Mouse (Mus musculus): ENCODE measurements around the gene Pdk2. TPM values are rescaled to one million over a fixed set of nuclear protein-coding genes. Genes with fewer than 3 reads are reported as not detected.

Gene Pdk2
- 112 and 113 TPM in 2 replicates for polyA plus RNA-seq (2014; fragmentation: Nextera tagmentation; extraction: Ambion mirVana)

- ATAC-seq (ENCODE audit: insufficient number of reproducible peaks, insufficient read depth, low FRiP score, low read depth) = peak; percentile 94
- Histone ChIP-seq H3K27me3 (ENCODE audit: control insufficient read depth, insufficient read depth, low read length) (no peaks in the 10 kb centered on the region), H3K4me3 (ENCODE audit: control insufficient read depth in 1 of 2, insufficient read depth in 1 of 2, low read depth in 1 of 2, low read length in 2 of 2) (peak within 1 kb of the TSS; percentile 78 to 87)
These were observed at the start of gene Pdk2 for GRCm38 (mm10) chr11:95041139-95041609. Gene Pdk2 (minus strand): TSS chr11:95041354.

DNA sequence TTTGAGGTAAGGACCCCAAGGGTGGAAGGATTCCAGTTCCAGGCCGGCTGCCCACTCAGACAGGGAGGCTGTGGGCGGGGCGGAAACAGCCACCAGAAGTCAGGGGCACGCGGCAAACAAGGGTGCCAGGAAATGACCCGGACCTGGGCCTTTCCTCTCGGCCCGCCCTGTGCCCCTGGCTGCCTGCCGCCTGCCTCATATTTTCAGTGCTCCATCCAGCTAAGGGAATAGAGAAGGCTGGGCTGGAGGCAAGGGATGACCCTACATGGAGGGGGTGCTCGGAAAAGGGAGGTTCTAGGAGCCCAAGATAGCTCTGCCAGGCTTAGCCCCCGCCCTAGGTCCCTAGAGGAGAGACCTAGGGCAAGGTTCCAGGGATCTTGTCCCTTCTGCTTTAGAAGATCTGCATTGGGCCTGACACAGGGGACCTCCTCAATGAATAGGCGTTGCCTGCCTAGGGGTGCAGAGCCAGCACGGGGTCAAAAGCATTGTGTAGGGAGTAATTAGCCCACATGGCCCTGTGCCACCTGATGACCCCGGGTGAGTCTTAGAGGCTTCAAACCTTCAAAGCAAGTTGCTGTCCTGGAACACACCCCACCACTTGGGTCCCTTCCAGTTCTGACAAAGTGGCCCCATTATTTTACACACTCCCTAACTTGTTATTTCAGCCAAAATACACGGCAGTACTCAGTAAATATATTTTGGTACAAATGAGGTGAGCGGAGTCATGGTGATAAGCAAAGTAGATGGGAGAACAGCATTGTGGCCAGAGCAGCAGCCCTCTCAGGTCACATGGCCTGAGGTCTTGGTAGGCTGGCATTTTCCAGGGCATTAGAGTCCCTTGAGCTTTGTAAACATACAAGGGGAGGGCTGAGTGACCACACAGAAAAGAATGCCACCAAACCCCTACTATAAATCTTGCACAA is 48.0 kb upstream of the Pdk2 start:
- 58% methylated on average over 16 of the region's 16 CpGs for WGBS
- H3K36me3 ChIP-seq (ENCODE audit: control insufficient read depth, insufficient read depth, low read length) = no peaks in the 10 kb centered on the region
- H3K9me3 ChIP-seq (ENCODE audit: control insufficient read depth, low read length) = no peaks in the 10 kb centered on the region
- H3K4me3 ChIP-seq (ENCODE audit: control insufficient read depth in 1 of 2, insufficient read depth in 1 of 2, low read depth in 1 of 2, low read length in 2 of 2) = no peak overlapping the region
- ATAC-seq (ENCODE audit: insufficient number of reproducible peaks, insufficient read depth, low FRiP score, low read depth) = 0 out of 2 replicates have a peak, but pooled peaks have one; percentile 10
- no peaks in the 10 kb centered on the region for H3K27me3 ChIP-seq (ENCODE audit: control insufficient read depth, insufficient read depth, low read length)
- peaks cover 21 to 28% of the 10 kb centered on the region in 2 experiments for H3K4me1 ChIP-seq (ENCODE audit: control insufficient read depth in 2 of 2, insufficient read depth in 2 of 2, low read length in 2 of 2)
- H3K27ac ChIP-seq (replicated peaks in 1 of 2; ENCODE audit: control insufficient read depth in 1 of 2, insufficient read depth in 1 of 2, low read depth in 2 of 2, low read length in 2 of 2) = no peak overlapping the region; a peak in 1 of 4 replicates
- H3K4me2 ChIP-seq (ENCODE audit: low read length) = no peak overlapping the region
- H3K9ac ChIP-seq (ENCODE audit: low read length) = no peak overlapping the region

More at GRCm38 (mm10) chr11:95041139-95041609, at the start of gene Pdk2:
- Histone ChIP-seq H3K36me3 (ENCODE audit: control insufficient read depth, insufficient read depth, low read length) (peaks cover 47% of the 10 kb centered on the region), H3K9ac (ENCODE audit: low read length) (peak within 1 kb of the TSS; percentile 93), H3K4me1 (ENCODE audit: control insufficient read depth in 2 of 2, insufficient read depth in 2 of 2, low read length in 2 of 2) (peaks cover 6 to 12% of the 10 kb centered on the region in 2 experiments), H3K9me3 (ENCODE audit: control insufficient read depth, low read length) (no peaks in the 10 kb centered on the region), H3K27ac (replicated peaks in 1 of 2; ENCODE audit: control insufficient read depth in 1 of 2, insufficient read depth in 1 of 2, low read depth in 2 of 2, low read length in 2 of 2) (peak within 1 kb of the TSS; percentile 81 to 91), H3K4me2 (ENCODE audit: low read length) (peak within 1 kb of the TSS; percentile 76)
- under 1% methylated on average over 41 of the region's 41 CpGs for WGBS

GRCm38 (mm10) chr11:95088286-95088685 is 47.1 kb upstream of the Pdk2 start:
- Histone ChIP-seq H3K27me3 (ENCODE audit: control insufficient read depth, insufficient read depth, low read length) (no peaks in the 10 kb centered on the region), H3K36me3 (ENCODE audit: control insufficient read depth, insufficient read depth, low read length) (no peaks in the 10 kb centered on the region), H3K9me3 (ENCODE audit: control insufficient read depth, low read length) (no peaks in the 10 kb centered on the region), H3K4me3 (ENCODE audit: control insufficient read depth in 1 of 2, insufficient read depth in 1 of 2, low read depth in 1 of 2, low read length in 2 of 2) (no peak overlapping the region), H3K4me1 (ENCODE audit: control insufficient read depth in 2 of 2, insufficient read depth in 2 of 2, low read length in 2 of 2) (peaks cover 21 to 29% of the 10 kb centered on the region in 2 experiments), H3K27ac (replicated peaks in 1 of 2; ENCODE audit: control insufficient read depth in 1 of 2, insufficient read depth in 1 of 2, low read depth in 2 of 2, low read length in 2 of 2) (no peak overlapping the region; a peak in 1 of 4 replicates), H3K9ac (ENCODE audit: low read length) (no peak overlapping the region), H3K4me2 (ENCODE audit: low read length) (no peak overlapping the region)
- ATAC-seq (ENCODE audit: insufficient number of reproducible peaks, insufficient read depth, low FRiP score, low read depth) = no peak
- 58% methylated on average over 7 of the region's 7 CpGs for WGBS

DNA sequence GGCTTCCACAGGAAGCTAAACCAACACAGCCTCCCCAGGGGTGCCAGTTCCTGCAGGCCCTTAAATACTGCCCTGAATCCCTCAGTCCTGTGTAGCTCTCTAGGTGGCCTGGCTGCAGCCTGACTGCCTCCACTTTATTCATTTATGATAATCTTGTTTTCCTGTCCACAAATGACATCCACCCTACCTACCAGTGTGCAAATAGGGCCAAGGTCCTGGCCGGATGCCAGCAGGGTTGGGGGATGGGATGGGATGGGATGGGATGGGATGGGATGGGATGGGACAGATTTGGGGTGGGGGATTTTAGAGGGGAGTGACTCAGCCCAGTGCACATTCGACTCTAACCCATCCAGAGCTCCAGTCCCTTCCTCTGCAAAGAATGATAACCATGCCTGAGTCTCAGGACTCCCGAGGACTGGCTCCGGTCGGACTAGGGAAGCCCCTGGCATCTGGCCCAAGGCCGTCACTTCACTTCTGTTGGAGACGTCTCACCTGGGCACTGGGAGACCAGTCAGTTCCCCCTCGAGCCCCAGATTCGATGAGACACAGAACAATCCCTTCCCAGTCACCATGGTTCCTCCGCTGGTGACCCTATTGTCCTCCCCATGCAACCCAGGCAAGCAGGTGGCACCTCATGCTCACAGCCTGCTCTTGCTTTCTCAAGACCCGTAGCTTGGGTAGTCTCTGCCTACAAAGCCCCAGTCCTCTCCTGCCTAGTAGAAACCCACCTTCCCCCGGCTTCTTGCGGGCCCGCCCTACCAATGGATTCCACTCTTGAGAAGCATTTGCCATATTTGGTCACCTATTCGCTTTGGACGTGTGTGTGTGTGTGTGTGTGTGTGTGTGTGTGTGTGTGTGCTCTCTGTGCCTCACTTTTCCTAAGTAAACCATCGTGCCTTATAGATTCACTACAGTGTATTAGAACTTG is 46.4 kb upstream of the Pdk2 start:
- Histone ChIP-seq H3K9ac (ENCODE audit: low read length) (no peak overlapping the region), H3K27ac (replicated peaks in 1 of 2; ENCODE audit: control insufficient read depth in 1 of 2, insufficient read depth in 1 of 2, low read depth in 2 of 2, low read length in 2 of 2) (no peak overlapping the region)

DNA sequence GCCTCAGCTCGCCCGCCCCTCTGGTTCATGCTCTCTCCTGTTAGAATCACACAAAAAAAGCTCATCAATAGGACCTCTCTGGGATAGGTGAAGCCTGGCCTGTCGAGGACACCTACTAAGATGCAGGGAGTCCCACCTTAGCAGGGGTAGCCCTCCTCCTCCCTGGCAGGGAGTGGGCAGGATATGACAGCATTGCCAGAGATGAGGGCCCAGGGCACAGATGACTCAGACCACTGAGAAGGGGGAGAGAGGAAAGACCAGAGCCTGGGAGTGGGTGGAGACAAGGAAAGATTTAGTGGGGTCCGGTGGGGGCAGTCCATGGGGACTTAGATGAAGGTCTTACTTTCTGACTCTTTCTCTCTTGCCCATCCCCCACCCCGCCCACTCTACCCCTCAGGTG is 45.1 kb upstream of the Pdk2 start:
- Histone ChIP-seq H3K9me3 (ENCODE audit: control insufficient read depth, low read length) (no peaks in the 10 kb centered on the region), H3K4me1 (ENCODE audit: control insufficient read depth in 2 of 2, insufficient read depth in 2 of 2, low read length in 2 of 2) (peaks cover 21 to 29% of the 10 kb centered on the region in 2 experiments), H3K36me3 (ENCODE audit: control insufficient read depth, insufficient read depth, low read length) (no peaks in the 10 kb centered on the region), H3K4me2 (ENCODE audit: low read length) (no peak overlapping the region), H3K9ac (ENCODE audit: low read length) (no peak overlapping the region), H3K27ac (replicated peaks in 1 of 2; ENCODE audit: control insufficient read depth in 1 of 2, insufficient read depth in 1 of 2, low read depth in 2 of 2, low read length in 2 of 2) (0 out of 4 replicates have a peak overlapping the region, but pooled peaks of 1 of the 2 experiments have one; percentile 14), H3K4me3 (ENCODE audit: control insufficient read depth in 1 of 2, insufficient read depth in 1 of 2, low read depth in 1 of 2, low read length in 2 of 2) (no peak overlapping the region), H3K27me3 (ENCODE audit: control insufficient read depth, insufficient read depth, low read length) (no peaks in the 10 kb centered on the region)
- WGBS = 58% methylated on average over 5 of the region's 5 CpGs
- no peak for ATAC-seq (ENCODE audit: insufficient number of reproducible peaks, insufficient read depth, low FRiP score, low read depth)

More for the DNA sequence above, 46.4 kb upstream of the Pdk2 start:
- no peaks in the 10 kb centered on the region for H3K27me3 ChIP-seq (ENCODE audit: control insufficient read depth, insufficient read depth, low read length)
- H3K4me1 ChIP-seq (ENCODE audit: control insufficient read depth in 2 of 2, insufficient read depth in 2 of 2, low read length in 2 of 2) = peaks cover 21 to 29% of the 10 kb centered on the region in 2 experiments
- no peaks in the 10 kb centered on the region for H3K9me3 ChIP-seq (ENCODE audit: control insufficient read depth, low read length)
- WGBS = 37% methylated on average over 17 of the region's 17 CpGs
- no peak overlapping the region for H3K4me3 ChIP-seq (ENCODE audit: control insufficient read depth in 1 of 2, insufficient read depth in 1 of 2, low read depth in 1 of 2, low read length in 2 of 2)
- H3K36me3 ChIP-seq (ENCODE audit: control insufficient read depth, insufficient read depth, low read length) = no peaks in the 10 kb centered on the region
- no peak for ATAC-seq (ENCODE audit: insufficient number of reproducible peaks, insufficient read depth, low FRiP score, low read depth)
- H3K4me2 ChIP-seq (ENCODE audit: low read length) = no peak overlapping the region

DNA sequence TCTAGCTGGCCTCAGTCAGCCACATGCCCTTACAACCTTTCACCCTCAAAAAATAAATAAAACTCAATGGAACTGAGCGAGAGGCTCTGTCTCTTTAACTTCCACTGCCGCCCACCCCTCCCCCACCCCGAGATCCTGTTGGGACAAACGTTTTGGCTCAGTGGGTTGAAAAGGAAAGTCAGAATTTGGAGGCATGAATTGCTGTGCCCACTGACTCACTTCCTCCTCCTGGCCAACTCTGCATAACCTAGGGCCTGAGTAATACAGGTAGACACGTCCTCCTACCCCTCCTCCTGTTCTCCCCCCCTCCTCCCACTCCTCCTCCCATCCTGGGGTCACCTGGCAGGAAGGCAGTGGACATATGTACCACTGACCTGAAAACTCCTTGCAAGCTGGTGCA is 44.6 kb upstream of the Pdk2 start:
- Histone ChIP-seq H3K27me3 (ENCODE audit: control insufficient read depth, insufficient read depth, low read length) (no peaks in the 10 kb centered on the region), H3K4me2 (ENCODE audit: low read length) (no peak overlapping the region), H3K4me3 (ENCODE audit: control insufficient read depth in 1 of 2, insufficient read depth in 1 of 2, low read depth in 1 of 2, low read length in 2 of 2) (no peak overlapping the region), H3K4me1 (ENCODE audit: control insufficient read depth in 2 of 2, insufficient read depth in 2 of 2, low read length in 2 of 2) (peaks cover 21 to 29% of the 10 kb centered on the region in 2 experiments), H3K36me3 (ENCODE audit: control insufficient read depth, insufficient read depth, low read length) (no peaks in the 10 kb centered on the region), H3K9me3 (ENCODE audit: control insufficient read depth, low read length) (no peaks in the 10 kb centered on the region), H3K27ac (replicated peaks in 1 of 2; ENCODE audit: control insufficient read depth in 1 of 2, insufficient read depth in 1 of 2, low read depth in 2 of 2, low read length in 2 of 2) (0 out of 4 replicates have a peak overlapping the region, but pooled peaks of 1 of the 2 experiments have one; percentile 14), H3K9ac (ENCODE audit: low read length) (no peak overlapping the region)
- no peak for ATAC-seq (ENCODE audit: insufficient number of reproducible peaks, insufficient read depth, low FRiP score, low read depth)
- 19% methylated on average over 5 of the region's 5 CpGs for WGBS

DNA sequence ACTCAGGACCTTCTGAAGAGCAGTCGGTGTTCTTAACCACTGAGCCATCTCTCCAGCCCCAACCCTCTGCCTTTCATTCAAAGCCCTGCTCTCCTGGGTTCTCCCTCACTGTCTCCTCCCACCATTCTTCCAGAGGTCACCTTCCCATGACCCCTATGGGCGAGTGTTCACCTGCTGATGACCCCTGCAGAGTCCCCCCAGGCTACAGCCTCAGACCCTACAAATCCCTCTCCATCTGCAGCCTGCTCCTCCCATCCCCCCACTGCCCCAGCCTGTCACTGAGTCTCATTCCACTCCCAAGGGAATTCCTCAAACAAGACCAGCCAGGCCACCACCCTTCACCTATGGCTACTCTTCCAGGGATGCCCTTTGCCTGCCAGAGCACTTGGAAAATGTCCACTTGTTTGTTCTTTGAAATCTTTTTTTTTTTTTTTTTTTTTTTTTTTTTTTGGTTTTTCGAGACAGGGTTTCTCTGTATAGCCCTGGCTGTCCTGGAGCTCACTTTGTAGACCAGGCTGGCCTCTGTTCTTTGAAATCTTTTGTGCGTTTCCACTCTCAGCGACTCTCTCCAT is 43.7 kb upstream of the Pdk2 start:
- no peaks in the 10 kb centered on the region for H3K27me3 ChIP-seq (ENCODE audit: control insufficient read depth, insufficient read depth, low read length)
- H3K9ac ChIP-seq (ENCODE audit: low read length) = no peak overlapping the region
- H3K4me3 ChIP-seq (ENCODE audit: control insufficient read depth in 1 of 2, insufficient read depth in 1 of 2, low read depth in 1 of 2, low read length in 2 of 2) = no peak overlapping the region
- no peak for ATAC-seq (ENCODE audit: insufficient number of reproducible peaks, insufficient read depth, low FRiP score, low read depth)
- 46% methylated on average over 5 of the region's 5 CpGs for WGBS
- H3K36me3 ChIP-seq (ENCODE audit: control insufficient read depth, insufficient read depth, low read length) = no peaks in the 10 kb centered on the region
- H3K9me3 ChIP-seq (ENCODE audit: control insufficient read depth, low read length) = no peaks in the 10 kb centered on the region
- peaks cover 25 to 33% of the 10 kb centered on the region in 2 experiments for H3K4me1 ChIP-seq (ENCODE audit: control insufficient read depth in 2 of 2, insufficient read depth in 2 of 2, low read length in 2 of 2)
- no peak overlapping the region for H3K4me2 ChIP-seq (ENCODE audit: low read length)
- no peak overlapping the region for H3K27ac ChIP-seq (replicated peaks in 1 of 2; ENCODE audit: control insufficient read depth in 1 of 2, insufficient read depth in 1 of 2, low read depth in 2 of 2, low read length in 2 of 2)

All from heart, embryonic 14.5 days (tissue).